Mouse (Mus musculus): ENCODE results near the gene Tmem175. TPM values are rescaled to one million over a fixed set of nuclear protein-coding genes. Genes with fewer than 3 reads are reported as not detected.
"Not testable (repeated sequence)": the region's sequence is repeated elsewhere in the genome, so short reads cannot be mapped to it uniquely, and the experiment has no call there.

Gene Tmem175
- 10 to 100 TPM; 40.7 to 43.5 TPM for total RNA-seq (2021)
- long read RNA-seq, experiment 1, transcript Tmem175-201 (11 exons, 3,956 nt), result major isoform, 22 of 53 reads
- long read RNA-seq, experiment 1, partial matches to known transcripts, result 8 of 53 reads
- long read RNA-seq, experiment 1, other reads (novel, unspliced or antisense), result 17 of 53 reads
- long read RNA-seq, experiment 2, transcript Tmem175-201 (11 exons, 3,956 nt), result major isoform, 23 of 57 reads
- long read RNA-seq, experiment 2, transcript Tmem175-203 (11 exons, 1,811 nt), result minor isoform, 6 of 57 reads
- long read RNA-seq, experiment 2, partial matches to known transcripts, result 8 of 57 reads
- long read RNA-seq, experiment 2, other reads (novel, unspliced or antisense), result 19 of 57 reads

GRCm38 (mm10) chr5:108629634-108630483 is at the start of gene Tmem175, which contains the start of gene Gak:
Tmem175 (plus strand) TSS chr5:108629770.
Gak (minus strand) TSS chr5:108629755.
- H3K4me3 ChIP-seq, result peak within 1 kb of the TSS; percentile 99
- TF ChIP-seq CTCF (conservative IDR thresholded peaks at IDR 0.05), result no peak
- DNase-seq (ENCODE audit: low spot score in 2 of 2), result peak; percentile 93 to 94
- H3K27ac ChIP-seq, result peak within 1 kb of the TSS; percentile 96

DNA sequence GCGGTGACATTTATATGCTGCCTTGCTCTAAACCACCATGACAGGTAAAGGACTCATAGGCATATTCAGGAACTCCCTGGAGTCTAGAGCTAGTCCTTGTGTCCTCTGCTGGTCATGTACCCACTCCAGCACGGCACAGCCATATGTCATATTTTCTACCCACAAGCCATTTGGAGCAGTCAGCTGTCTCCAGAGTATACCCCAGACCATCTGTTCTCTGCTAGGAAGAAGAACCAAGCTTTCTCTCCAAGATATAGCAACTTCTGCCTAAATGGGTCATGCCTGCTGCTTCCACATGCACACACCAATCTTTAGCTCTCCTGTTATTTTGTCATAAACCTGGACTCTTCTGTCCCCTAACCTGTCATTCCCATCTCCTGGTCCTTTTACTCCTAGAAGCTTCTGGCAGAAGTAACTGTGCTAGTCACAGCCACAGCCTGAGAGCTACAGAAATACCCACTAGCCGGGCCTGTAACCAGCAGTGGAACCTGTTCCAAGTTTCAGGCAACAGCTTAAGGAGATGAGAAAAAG is 48.1 kb upstream of the Tmem175 start:
- no peak for TF ChIP-seq CTCF (conservative IDR thresholded peaks at IDR 0.05)
- peak overlapping the region; percentile 78 for H3K27ac ChIP-seq
- peak; percentile 38 to 68 for DNase-seq (ENCODE audit: low spot score in 2 of 2)
- no peak overlapping the region for H3K4me3 ChIP-seq

GRCm38 (mm10) chr5:108599923-108600322 is 29.6 kb upstream of the Tmem175 start:
- Histone ChIP-seq H3K4me3 (no peak overlapping the region), H3K27ac (no peak overlapping the region)
- no peak for DNase-seq (ENCODE audit: low spot score in 2 of 2)
- TF ChIP-seq CTCF (conservative IDR thresholded peaks at IDR 0.05), result no peak

DNA sequence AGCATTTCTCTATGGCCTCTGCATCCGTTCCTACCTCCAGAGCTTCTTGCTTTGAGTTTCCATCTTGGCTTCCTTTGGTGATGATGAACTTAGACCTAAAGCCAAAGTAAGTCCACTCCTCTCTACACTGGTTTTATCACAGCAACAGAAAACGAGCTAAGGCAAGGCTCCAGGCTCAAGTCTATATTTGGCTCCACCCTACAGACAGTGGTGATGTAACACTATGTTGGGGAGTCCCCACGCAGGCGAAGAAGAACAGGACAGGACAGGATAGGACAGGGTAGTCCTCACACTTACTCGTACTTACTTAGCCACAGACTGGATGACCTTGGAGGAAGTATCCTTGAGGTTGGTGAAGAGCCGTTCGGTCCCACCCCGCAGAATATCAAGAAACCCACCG is 27.0 kb upstream of the Tmem175 start:
- Histone ChIP-seq H3K27ac (no peak overlapping the region), H3K4me3 (no peak overlapping the region)
- TF ChIP-seq CTCF (conservative IDR thresholded peaks at IDR 0.05), result no peak
- no peak for DNase-seq (ENCODE audit: low spot score in 2 of 2)

- H3K4me3 ChIP-seq, result no peak overlapping the region
- H3K27ac ChIP-seq, result no peak overlapping the region
- no peak for DNase-seq (ENCODE audit: low spot score in 2 of 2)
- TF ChIP-seq CTCF (conservative IDR thresholded peaks at IDR 0.05), result no peak
Observed at GRCm38 (mm10) chr5:108610426-108610825, 19.1 kb upstream of the Tmem175 start.

GRCm38 (mm10) chr5:108621870-108622269 is 7.7 kb upstream of the Tmem175 start:
- H3K4me3 ChIP-seq, result no peak overlapping the region
- peak overlapping the region; percentile 52; the same call in 1 of the 2 replicates for H3K27ac ChIP-seq
- no peak for TF ChIP-seq CTCF (conservative IDR thresholded peaks at IDR 0.05)
- no peak for DNase-seq (ENCODE audit: low spot score in 2 of 2)

- no peak for TF ChIP-seq CTCF (conservative IDR thresholded peaks at IDR 0.05)
- H3K4me3 ChIP-seq, result no peak overlapping the region
- no peak for DNase-seq (ENCODE audit: low spot score in 2 of 2)
- H3K27ac ChIP-seq, result no peak overlapping the region
Observed at GRCm38 (mm10) chr5:108626050-108626660, 3.4 kb upstream of the Tmem175 start.

DNA sequence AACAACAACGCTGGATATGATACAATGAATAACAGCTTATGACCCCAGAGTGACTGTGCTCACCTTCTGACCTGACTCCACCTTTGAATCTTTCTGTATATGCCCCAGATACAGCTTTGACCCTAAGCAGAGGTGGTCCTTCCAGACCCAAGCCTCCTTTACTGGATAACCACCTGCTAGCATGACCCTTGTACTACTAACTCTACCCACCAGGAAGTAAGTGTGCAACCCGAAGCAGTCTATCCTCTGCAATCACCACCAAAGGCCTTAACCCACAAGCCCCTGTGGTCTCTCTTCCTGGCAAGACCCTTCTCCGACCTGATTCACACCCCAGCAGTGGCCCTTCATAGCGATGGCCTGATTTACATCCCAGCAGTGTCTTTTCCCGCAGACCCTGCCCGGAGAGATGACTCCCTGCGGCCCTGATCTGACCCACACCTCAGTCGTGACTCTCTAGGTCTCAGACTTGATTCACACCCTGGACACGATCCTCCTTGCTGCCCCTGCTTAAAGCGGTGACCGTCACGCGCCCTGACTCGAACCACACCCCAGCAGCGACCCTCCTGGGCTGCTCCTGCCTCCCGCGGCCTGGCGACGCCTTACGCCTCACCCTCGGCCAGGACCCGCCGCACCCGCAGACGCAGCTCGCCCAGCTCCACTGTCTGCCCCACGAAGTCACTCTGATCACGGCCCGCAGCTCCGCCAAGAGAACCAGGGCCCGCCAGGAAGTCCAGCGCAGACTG is 508 bp upstream of the Tmem175 start:
- Histone ChIP-seq H3K27ac (peak overlapping the region; percentile 96), H3K4me3 (peak overlapping the region; percentile 99)
- peak; percentile 12; the same call in 1 of the 2 replicates for TF ChIP-seq CTCF (conservative IDR thresholded peaks at IDR 0.05)
- no peak for DNase-seq (ENCODE audit: low spot score in 2 of 2)

- no peak for DNase-seq (ENCODE audit: low spot score in 2 of 2)
- TF ChIP-seq CTCF (conservative IDR thresholded peaks at IDR 0.05), result peak; percentile 23
- no peak overlapping the region for H3K4me3 ChIP-seq
- H3K27ac ChIP-seq, result no peak overlapping the region
Observed at GRCm38 (mm10) chr5:108633676-108634075, 4.1 kb downstream of the Tmem175 start.

- not testable (repeated sequence) for H3K4me3 ChIP-seq; DNase-seq (ENCODE audit: low spot score in 2 of 2); H3K27ac ChIP-seq
- 0 out of 2 replicates have a peak, but pooled peaks have one; percentile 12 for TF ChIP-seq CTCF (conservative IDR thresholded peaks at IDR 0.05)
Observed at GRCm38 (mm10) chr5:108634088-108634487, 4.5 kb downstream of the Tmem175 start.

DNA sequence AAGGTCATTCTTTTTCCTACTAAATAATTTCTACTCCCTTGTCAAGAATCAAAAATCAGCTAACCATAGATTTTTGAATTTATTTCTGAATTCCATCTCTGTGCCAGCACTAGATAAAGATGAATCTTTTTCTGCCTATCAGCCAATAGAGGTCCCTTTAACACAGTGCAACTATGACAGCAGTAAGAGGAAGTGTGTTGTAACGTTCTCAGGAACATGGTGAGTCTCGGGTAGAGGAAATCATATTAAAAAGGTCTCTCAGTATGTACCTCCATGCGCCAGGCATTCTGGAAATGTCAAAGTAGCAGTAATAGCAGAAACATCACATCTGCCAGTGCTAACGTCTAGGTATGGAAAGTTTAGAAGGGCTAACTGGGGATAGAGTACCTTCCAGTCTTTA is 6.6 kb downstream of the Tmem175 start:
- Histone ChIP-seq H3K4me3 (no peak overlapping the region), H3K27ac (no peak overlapping the region)
- TF ChIP-seq CTCF (conservative IDR thresholded peaks at IDR 0.05), result no peak
- no peak for DNase-seq (ENCODE audit: low spot score in 2 of 2)

- TF ChIP-seq CTCF (conservative IDR thresholded peaks at IDR 0.05), result no peak
- Histone ChIP-seq H3K4me3 (no peak overlapping the region), H3K27ac (no peak overlapping the region)
- DNase-seq (ENCODE audit: low spot score in 2 of 2), result no peak
Observed at GRCm38 (mm10) chr5:108643674-108644073, 14.1 kb downstream of the Tmem175 start.
